Mouse (Mus musculus): ENCODE results near the gene Tjp3.

GRCm38 (mm10) chr10:81252424-81253419 lies 38.7 kb downstream of the Tjp3 start, which contains the start of gene Matk:
- TF ChIP-seq CTCF (IDR thresholded peaks at IDR 0.05; ENCODE audit: borderline replicate concordance, extremely low read depth, insufficient read depth, insufficient read length) = peak; percentile 39; the same call in 1 of the 2 replicates
- no peak for TF ChIP-seq POLR2A (IDR thresholded peaks at IDR 0.05; ENCODE audit: borderline replicate concordance, extremely low read depth, insufficient read depth, insufficient read length, poor library complexity, severe bottlenecking)

All from brain, embryonic 14.5 days (tissue).